Mouse (Mus musculus) megakaryocyte, embryonic 14.5 days (primary cell): ENCODE results near the gene Flt3l. TPM values are rescaled to one million over a fixed set of nuclear protein-coding genes. Genes with fewer than 3 reads are reported as not detected.

Experiments used
- H3K27me3 ChIP-seq: replicated peaks from 2 replicates; pipeline ENCODE3; 2012; ENCODE audit warnings: inconsistent platforms
- H3K36me3 ChIP-seq: replicated peaks from 2 replicates; pipeline ENCODE3; 2012; ENCODE audit warnings: low read length, inconsistent platforms, mixed read lengths
- H3K4me1 ChIP-seq: 2 replicates; pipeline ENCODE4 v1.6.1; 2012; ENCODE audit warnings: inconsistent platforms
- H3K4me3 ChIP-seq: replicated peaks from 2 replicates; pipeline ENCODE3; 2012; ENCODE audit warnings: moderate library complexity, mild to moderate bottlenecking, inconsistent platforms
- H3K9me3 ChIP-seq: 2 replicates; pipeline ENCODE4 v1.6.1; 2012; ENCODE audit warnings: inconsistent platforms
- FLI1 ChIP-seq: IDR thresholded peaks from 2 replicates; pipeline ENCODE4 v1.6.1; 2012; ENCODE audit warnings: low read length, inconsistent platforms, mixed read lengths
- GATA1 ChIP-seq: IDR thresholded peaks from 3 replicates; pipeline ENCODE4 v1.6.1; 2012; ENCODE audit warnings: mixed read lengths, low read length, inconsistent platforms, borderline replicate concordance
- polyA plus RNA-seq: library from polyadenylated mRNA; stranded (reverse); fragments of >175 nt; gene quantifications from 2 replicates; pipeline ENCODE4 v1.2.3, GENCODE M21; 2012; ENCODE audit warnings: low replicate concordance; ENCODE audit not compliant: insufficient read depth

Flt3l gene
- polyA plus RNA-seq, 1 experiment, result 78.6 TPM

GRCm38 (mm10) chr7:45164833-45165232 lies 28.6 kb upstream of the Flt3l start:
- TF ChIP-seq FLI1 (no peak), GATA1 (no peak)
- peaks cover 25% of the 10 kb centered on the region for H3K9me3 ChIP-seq
- H3K36me3 ChIP-seq, result peaks cover 17% of the 10 kb centered on the region
- peaks cover 74% of the 10 kb centered on the region for H3K27me3 ChIP-seq
- peak overlapping the region; percentile 44 for H3K4me3 ChIP-seq
- H3K4me1 ChIP-seq, result peaks cover 46% of the 10 kb centered on the region

DNA sequence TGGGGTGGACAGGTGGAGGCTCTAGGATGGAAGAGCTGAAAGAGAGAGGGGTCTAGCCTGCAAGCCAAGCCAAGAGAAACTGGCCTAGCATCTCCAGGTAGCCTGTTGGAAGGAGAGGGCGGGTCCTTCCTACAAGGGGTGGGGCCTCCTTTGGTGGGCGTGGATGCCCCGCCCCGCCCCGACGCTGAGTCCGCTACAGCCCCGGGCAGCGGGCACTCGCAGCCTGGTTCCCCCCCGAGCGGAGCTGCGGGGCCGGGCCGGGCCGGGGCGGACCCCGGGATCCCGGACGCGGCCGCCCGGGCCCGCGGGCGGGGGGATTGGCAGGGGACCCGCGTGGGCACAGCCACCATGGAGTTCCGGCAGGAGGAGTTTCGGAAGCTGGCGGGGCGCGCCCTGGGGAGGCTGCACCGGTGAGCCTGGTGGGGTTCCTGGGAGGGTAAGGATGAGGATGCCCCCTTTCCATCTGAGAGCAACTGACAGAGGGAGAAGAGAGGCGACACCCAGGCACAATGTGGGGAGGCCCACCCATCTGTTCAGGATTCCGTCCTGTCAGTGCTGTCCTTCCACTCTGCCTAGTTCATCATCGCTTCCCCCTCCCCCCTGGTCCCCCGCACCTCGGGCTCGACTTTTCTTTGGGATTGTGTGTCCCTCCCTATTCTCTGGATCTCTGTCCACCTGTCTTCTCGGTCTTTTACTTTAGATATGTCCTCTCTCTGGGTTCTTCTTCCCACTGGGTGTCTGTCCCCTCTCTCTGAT lies 27.7 kb upstream of the Flt3l start, which contains the start of gene Slc17a7:
TSS of gene Slc17a7 (plus strand) at position 215 of the 756 bp plus-strand sequence.
- peaks cover 46% of the 10 kb centered on the region for H3K4me1 ChIP-seq
- TF ChIP-seq GATA1 (no peak), FLI1 (no peak)
- H3K9me3 ChIP-seq, result peaks cover 16% of the 10 kb centered on the region
- peaks cover 66% of the 10 kb centered on the region for H3K27me3 ChIP-seq
- H3K36me3 ChIP-seq, result peaks cover 22% of the 10 kb centered on the region
- peak within 1 kb of the TSS; percentile 88 for H3K4me3 ChIP-seq

GRCm38 (mm10) chr7:45162996-45163615 lies 26.9 kb upstream of the Flt3l start:
- no peak overlapping the region for H3K4me3 ChIP-seq
- H3K27me3 ChIP-seq, result peaks cover 58% of the 10 kb centered on the region
- peaks cover 30% of the 10 kb centered on the region for H3K36me3 ChIP-seq

DNA sequence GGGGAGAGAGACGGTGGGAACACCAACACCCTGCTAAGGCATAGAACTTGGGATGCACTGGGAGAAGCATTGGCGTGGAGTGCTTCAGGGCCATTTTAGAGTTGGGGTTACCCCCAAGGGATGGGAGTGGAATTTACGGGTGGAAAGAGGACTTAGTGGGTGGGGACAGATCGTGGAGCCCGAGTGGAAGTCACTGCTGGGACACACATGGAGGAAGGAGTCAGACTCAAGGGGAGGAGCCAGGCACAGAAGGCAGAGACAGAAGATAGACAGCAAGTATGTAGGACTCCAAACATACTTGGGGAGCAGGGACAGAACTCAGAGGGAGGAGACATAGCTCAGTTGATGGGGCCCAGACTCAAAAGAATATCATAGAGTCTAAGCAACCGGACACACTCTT lies 26.3 kb upstream of the Flt3l start:
- H3K27me3 ChIP-seq, result peaks cover 52% of the 10 kb centered on the region
- no peak for TF ChIP-seq FLI1
- no peak for TF ChIP-seq GATA1
- H3K36me3 ChIP-seq, result peaks cover 36% of the 10 kb centered on the region
- H3K4me3 ChIP-seq, result peak overlapping the region; percentile 91
- 0 out of 2 replicates have a peak, but pooled peaks cover 3% of the 10 kb centered on the region for H3K9me3 ChIP-seq
- H3K4me1 ChIP-seq, result peaks cover 33% of the 10 kb centered on the region

More at GRCm38 (mm10) chr7:45162996-45163615, 26.9 kb upstream of the Flt3l start:
- Histone ChIP-seq H3K4me1 (peaks cover 39% of the 10 kb centered on the region), H3K9me3 (peaks cover 8% of the 10 kb centered on the region; the same call in 1 of the 2 replicates)
- TF ChIP-seq GATA1, result no peak
- no peak for TF ChIP-seq FLI1

- Histone ChIP-seq H3K9me3 (0 out of 2 replicates have a peak, but pooled peaks cover 2% of the 10 kb centered on the region), H3K36me3 (peaks cover 41% of the 10 kb centered on the region), H3K4me1 (peaks cover 30% of the 10 kb centered on the region), H3K4me3 (peak overlapping the region; percentile 91), H3K27me3 (peaks cover 45% of the 10 kb centered on the region)
- TF ChIP-seq GATA1 (no peak), FLI1 (no peak)
Observed at GRCm38 (mm10) chr7:45161612-45162473, 25.6 kb upstream of the Flt3l start.

GRCm38 (mm10) chr7:45160866-45161265 lies 24.6 kb upstream of the Flt3l start:
- Histone ChIP-seq H3K4me1 (peaks cover 31% of the 10 kb centered on the region), H3K27me3 (peaks cover 37% of the 10 kb centered on the region), H3K36me3 (peaks cover 48% of the 10 kb centered on the region), H3K9me3 (no peaks in the 10 kb centered on the region), H3K4me3 (no peak overlapping the region)
- no peak for TF ChIP-seq FLI1
- TF ChIP-seq GATA1, result no peak

GRCm38 (mm10) chr7:45160316-45160800 lies 24.1 kb upstream of the Flt3l start:
- H3K36me3 ChIP-seq, result peaks cover 50% of the 10 kb centered on the region

GRCm38 (mm10) chr7:45158991-45159390 lies 22.8 kb upstream of the Flt3l start:
- Histone ChIP-seq H3K4me1 (peaks cover 34% of the 10 kb centered on the region), H3K9me3 (no peaks in the 10 kb centered on the region)

More at GRCm38 (mm10) chr7:45160316-45160800, 24.1 kb upstream of the Flt3l start:
- H3K27me3 ChIP-seq, result peaks cover 31% of the 10 kb centered on the region
- H3K4me3 ChIP-seq, result no peak overlapping the region
- peaks cover 36% of the 10 kb centered on the region for H3K4me1 ChIP-seq
- H3K9me3 ChIP-seq, result no peaks in the 10 kb centered on the region
- TF ChIP-seq GATA1 (no peak), FLI1 (no peak)

GRCm38 (mm10) chr7:45157459-45157858 lies 21.2 kb upstream of the Flt3l start:
- TF ChIP-seq FLI1 (no peak), GATA1 (no peak)
- H3K36me3 ChIP-seq, result peaks cover 50% of the 10 kb centered on the region
- peaks cover 28% of the 10 kb centered on the region for H3K4me1 ChIP-seq
- peak overlapping the region; percentile 56 for H3K4me3 ChIP-seq
- no peaks in the 10 kb centered on the region for H3K9me3 ChIP-seq
- peaks cover 3% of the 10 kb centered on the region for H3K27me3 ChIP-seq

More at GRCm38 (mm10) chr7:45158991-45159390, 22.8 kb upstream of the Flt3l start:
- no peak for TF ChIP-seq FLI1
- TF ChIP-seq GATA1, result no peak
- peaks cover 50% of the 10 kb centered on the region for H3K36me3 ChIP-seq
- H3K4me3 ChIP-seq, result no peak overlapping the region
- H3K27me3 ChIP-seq, result peaks cover 18% of the 10 kb centered on the region
